Mouse (Mus musculus): ENCODE measurements around the gene Ube2e2. TPM values are rescaled to one million over a fixed set of nuclear protein-coding genes. Genes with fewer than 3 reads are reported as not detected.

The Ube2e2 gene
- total and polyA plus RNA-seq, 2 experiments from 2014 or later = 38.5 to 44.5 TPM

GRCm38 (mm10) chr14:18882493-18882892, 11.6 kb downstream of the Ube2e2 start:
- 74% methylated on average over 1 of the region's 1 CpGs for WGBS
- ATAC-seq (ENCODE audit: insufficient read depth, low read depth) = no peak
- TF ChIP-seq CTCF (IDR thresholded peaks at IDR 0.05; ENCODE audit: low read depth) (no peak), EP300 (IDR thresholded peaks at IDR 0.05; ENCODE audit: low read depth) (no peak)

GRCm38 (mm10) chr14:18870716-18871115, 23.4 kb downstream of the Ube2e2 start:
- Histone ChIP-seq H3K36me3 (replicated peaks; ENCODE audit: control insufficient read depth, insufficient read depth, low read length) (no peaks in the 10 kb centered on the region), H3K27ac (ENCODE audit: low read depth) (no peak overlapping the region), H3K27me3 (ENCODE audit: control insufficient read depth, insufficient read depth, low read length) (no peaks in the 10 kb centered on the region), H3K9ac (replicated peaks; ENCODE audit: low read depth, low read length) (no peak overlapping the region), H3K4me1 (ENCODE audit: control insufficient read depth, insufficient read depth) (0 out of 2 replicates have a peak, but pooled peaks cover 7% of the 10 kb centered on the region), H3K4me2 (ENCODE audit: low read depth, low read length) (no peak overlapping the region), H3K9me3 (replicated peaks; ENCODE audit: control insufficient read depth, low read length) (peaks cover 9% of the 10 kb centered on the region), H3K4me3 (ENCODE audit: low read depth, low read length) (no peak overlapping the region)
- DNase-seq (ENCODE audit: low spot score) (no peak), ATAC-seq (ENCODE audit: insufficient read depth, low read depth) (no peak)
- TF ChIP-seq CTCF (IDR thresholded peaks at IDR 0.05; ENCODE audit: low read depth) (no peak), EP300 (IDR thresholded peaks at IDR 0.05; ENCODE audit: low read depth) (no peak)
- WGBS = 16% methylated on average over 1 of the region's 1 CpGs

More at GRCm38 (mm10) chr14:18882493-18882892, 11.6 kb downstream of the Ube2e2 start:
- Histone ChIP-seq H3K27ac (ENCODE audit: low read depth) (no peak overlapping the region), H3K4me3 (ENCODE audit: low read depth, low read length) (no peak overlapping the region), H3K4me2 (ENCODE audit: low read depth, low read length) (no peak overlapping the region), H3K36me3 (replicated peaks; ENCODE audit: control insufficient read depth, insufficient read depth, low read length) (peaks cover 6% of the 10 kb centered on the region; the same call in 1 of the 2 replicates), H3K9ac (replicated peaks; ENCODE audit: low read depth, low read length) (no peak overlapping the region), H3K9me3 (replicated peaks; ENCODE audit: control insufficient read depth, low read length) (no peaks in the 10 kb centered on the region), H3K4me1 (ENCODE audit: control insufficient read depth, insufficient read depth) (no peaks in the 10 kb centered on the region), H3K27me3 (ENCODE audit: control insufficient read depth, insufficient read depth, low read length) (no peaks in the 10 kb centered on the region)
- no peak for DNase-seq (ENCODE audit: low spot score)

- Histone ChIP-seq H3K4me1 (ENCODE audit: control insufficient read depth, insufficient read depth) (no peaks in the 10 kb centered on the region), H3K27me3 (ENCODE audit: control insufficient read depth, insufficient read depth, low read length) (no peaks in the 10 kb centered on the region), H3K4me3 (ENCODE audit: low read depth, low read length) (no peak overlapping the region), H3K9ac (replicated peaks; ENCODE audit: low read depth, low read length) (no peak overlapping the region), H3K9me3 (replicated peaks; ENCODE audit: control insufficient read depth, low read length) (no peaks in the 10 kb centered on the region), H3K27ac (ENCODE audit: low read depth) (no peak overlapping the region), H3K4me2 (ENCODE audit: low read depth, low read length) (no peak overlapping the region), H3K36me3 (replicated peaks; ENCODE audit: control insufficient read depth, insufficient read depth, low read length) (no peaks in the 10 kb centered on the region)
- 93% methylated on average over 1 of the region's 1 CpGs for WGBS
- TF ChIP-seq CTCF (IDR thresholded peaks at IDR 0.05; ENCODE audit: low read depth) (no peak), EP300 (IDR thresholded peaks at IDR 0.05; ENCODE audit: low read depth) (no peak)
- no peak for ATAC-seq (ENCODE audit: insufficient read depth, low read depth)
- DNase-seq (ENCODE audit: low spot score) = no peak
These were observed 65.4 kb downstream of the Ube2e2 start for GRCm38 (mm10) chr14:18828661-18829060.

GRCm38 (mm10) chr14:18826753-18827152, 67.3 kb downstream of the Ube2e2 start:
- Histone ChIP-seq H3K9ac (replicated peaks; ENCODE audit: low read depth, low read length) (no peak overlapping the region), H3K27me3 (ENCODE audit: control insufficient read depth, insufficient read depth, low read length) (no peaks in the 10 kb centered on the region), H3K4me1 (ENCODE audit: control insufficient read depth, insufficient read depth) (no peaks in the 10 kb centered on the region), H3K27ac (ENCODE audit: low read depth) (no peak overlapping the region), H3K36me3 (replicated peaks; ENCODE audit: control insufficient read depth, insufficient read depth, low read length) (no peaks in the 10 kb centered on the region), H3K9me3 (replicated peaks; ENCODE audit: control insufficient read depth, low read length) (no peaks in the 10 kb centered on the region), H3K4me2 (ENCODE audit: low read depth, low read length) (no peak overlapping the region), H3K4me3 (ENCODE audit: low read depth, low read length) (no peak overlapping the region)
- DNase-seq (ENCODE audit: low spot score) (no peak), ATAC-seq (ENCODE audit: insufficient read depth, low read depth) (no peak)
- no peak for TF ChIP-seq CTCF (IDR thresholded peaks at IDR 0.05; ENCODE audit: low read depth)
- TF ChIP-seq EP300 (IDR thresholded peaks at IDR 0.05; ENCODE audit: low read depth) = no peak

- no peaks in the 10 kb centered on the region for H3K9me3 ChIP-seq (replicated peaks; ENCODE audit: control insufficient read depth, low read length)
- ATAC-seq (ENCODE audit: insufficient read depth, low read depth) = no peak
- no peak overlapping the region for H3K27ac ChIP-seq (ENCODE audit: low read depth)
- no peaks in the 10 kb centered on the region for H3K36me3 ChIP-seq (replicated peaks; ENCODE audit: control insufficient read depth, insufficient read depth, low read length)
- H3K4me3 ChIP-seq (ENCODE audit: low read depth, low read length) = no peak overlapping the region
- H3K9ac ChIP-seq (replicated peaks; ENCODE audit: low read depth, low read length) = no peak overlapping the region
- H3K4me2 ChIP-seq (ENCODE audit: low read depth, low read length) = no peak overlapping the region
- 69% methylated on average over 6 of the region's 6 CpGs for WGBS
- no peaks in the 10 kb centered on the region for H3K4me1 ChIP-seq (ENCODE audit: control insufficient read depth, insufficient read depth)
- no peak for DNase-seq (ENCODE audit: low spot score)
- TF ChIP-seq EP300 (IDR thresholded peaks at IDR 0.05; ENCODE audit: low read depth) (no peak), CTCF (IDR thresholded peaks at IDR 0.05; ENCODE audit: low read depth) (no peak)
- H3K27me3 ChIP-seq (ENCODE audit: control insufficient read depth, insufficient read depth, low read length) = no peaks in the 10 kb centered on the region
These were observed 73.4 kb downstream of the Ube2e2 start for GRCm38 (mm10) chr14:18820713-18821112.

- no peaks in the 10 kb centered on the region for H3K27me3 ChIP-seq (ENCODE audit: control insufficient read depth, insufficient read depth, low read length)
- H3K4me3 ChIP-seq (ENCODE audit: low read depth, low read length) = no peak overlapping the region
- DNase-seq (ENCODE audit: low spot score) = no peak
- TF ChIP-seq CTCF (IDR thresholded peaks at IDR 0.05; ENCODE audit: low read depth) (no peak), EP300 (IDR thresholded peaks at IDR 0.05; ENCODE audit: low read depth) (no peak)
- H3K4me1 ChIP-seq (ENCODE audit: control insufficient read depth, insufficient read depth) = no peaks in the 10 kb centered on the region
- no peaks in the 10 kb centered on the region for H3K36me3 ChIP-seq (replicated peaks; ENCODE audit: control insufficient read depth, insufficient read depth, low read length)
- no peak overlapping the region for H3K4me2 ChIP-seq (ENCODE audit: low read depth, low read length)
- H3K9me3 ChIP-seq (replicated peaks; ENCODE audit: control insufficient read depth, low read length) = no peaks in the 10 kb centered on the region
- no peak overlapping the region for H3K27ac ChIP-seq (ENCODE audit: low read depth)
- no peak overlapping the region for H3K9ac ChIP-seq (replicated peaks; ENCODE audit: low read depth, low read length)
- ATAC-seq (ENCODE audit: insufficient read depth, low read depth) = no peak
These were observed 97.2 kb downstream of the Ube2e2 start for GRCm38 (mm10) chr14:18796857-18797256.
